8 mouse cellular contexts compared by ENCODE assay signal in the genomic region with DNA sequence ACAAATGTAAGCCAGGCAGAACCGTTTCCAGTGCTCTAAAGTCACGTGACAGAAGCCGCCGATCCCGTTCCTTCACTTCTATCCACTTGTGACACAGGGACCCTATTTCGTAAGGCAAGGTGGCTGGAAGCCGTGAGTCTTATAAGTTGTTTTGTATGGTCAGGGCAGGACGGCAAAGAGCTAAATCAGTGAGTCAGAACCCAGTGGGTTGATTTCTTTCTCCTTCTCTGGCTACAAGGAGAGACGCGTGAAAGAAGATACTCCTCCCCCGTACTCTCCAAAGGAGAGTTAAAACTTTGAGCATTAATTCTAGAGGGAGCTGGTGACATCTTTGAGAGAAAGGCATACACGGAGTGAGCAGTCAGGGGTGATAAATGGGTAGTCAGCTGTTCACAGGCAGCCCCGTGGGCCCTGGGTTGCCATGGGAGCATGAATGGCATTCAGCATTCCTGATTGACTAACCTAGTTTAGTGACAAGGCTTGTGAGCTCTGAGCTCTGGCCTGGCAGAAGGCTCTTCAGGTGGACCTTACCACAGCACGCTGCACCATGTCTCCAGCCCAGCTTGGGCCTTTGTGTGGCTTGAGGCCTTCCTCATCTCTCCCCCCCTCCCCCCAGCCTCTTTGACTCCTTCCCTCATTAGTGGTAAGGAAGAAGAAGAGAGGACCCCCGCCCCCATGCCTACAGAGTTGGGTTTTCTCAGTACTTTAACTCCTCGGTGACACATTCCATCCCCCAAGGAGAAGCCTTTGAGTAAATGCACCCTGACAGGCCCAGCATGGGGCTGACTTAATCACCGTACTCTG.
A peak's percentile ranks its signal among the peaks of the same experiment; 100 is the strongest.
DNase-seq lines count a peak whose midpoint lies in the region; ATAC-seq and TF ChIP-seq lines count a peak whose summit lies in the region.

No protein-coding gene starts in this region.

- 0 out of 2 replicates have a peak overlapping the region, but pooled peaks have one; percentile 15 for H3K9ac ChIP-seq in stomach, embryonic 14.5 days (replicated peaks; ENCODE audit: low read depth, low read length)

- ATAC-seq in stomach, embryonic 14.5 days (ENCODE audit: insufficient number of reproducible peaks, insufficient read depth, low FRiP score, low read depth) = peak; percentile 53; the same call in 1 of the 2 replicates

- 2% methylated on average over 17 of the region's 17 CpGs for WGBS in embryonic facial prominence, embryonic 10.5 days
- WGBS in stomach, embryonic 14.5 days = 7% methylated on average over 17 of the region's 17 CpGs

- H3K4me1 ChIP-seq in embryonic facial prominence, embryonic 10.5 days = peaks cover 70% of the 10 kb centered on the region
- peaks cover 24% of the 10 kb centered on the region; the same call in 1 of the 2 replicates for H3K4me1 ChIP-seq in stomach, embryonic 14.5 days (ENCODE audit: control insufficient read depth, insufficient read depth, low read length)

- DNase-seq in right cerebral cortex, adult 18-20 months = peak; percentile 46
- DNase-seq in right cerebral cortex, postnatal 4 days = no peak
- DNase-seq in embryonic facial prominence, embryonic 10.5 days (ENCODE audit: low spot score) = peak; percentile 77
- peak; percentile 50 to 57 for DNase-seq in heart, postnatal 10 days
- peak; percentile 59 to 60 for DNase-seq in layer of hippocampus, adult 2 months (ENCODE audit: low spot score in 2 of 2)
- peak; percentile 42 to 55 for DNase-seq in lung, postnatal 4 days
- DNase-seq in ovary, postnatal 14 days (ENCODE audit: low spot score) = no peak

- intact Hi-C loops in heart, postnatal 10 days (cut with DNase I) = no loop called here

- peak overlapping the region; percentile 75 for H3K27ac ChIP-seq in embryonic facial prominence, embryonic 10.5 days (replicated peaks)
- peak overlapping the region; percentile 87 for H3K27ac ChIP-seq in layer of hippocampus, adult 2 months
- peak overlapping the region; percentile 41; the same call in 1 of the 2 replicates for H3K27ac ChIP-seq in stomach, embryonic 14.5 days (ENCODE audit: low read length)

- peak overlapping the region; percentile 38 for H3K4me2 ChIP-seq in stomach, embryonic 14.5 days (replicated peaks; ENCODE audit: low read depth, low read length)

- TF ChIP-seq CTCF in layer of hippocampus, adult 2 months (conservative IDR thresholded peaks at IDR 0.05) = no peak

- H3K36me3 ChIP-seq in embryonic facial prominence, embryonic 10.5 days (replicated peaks) = peaks cover under 1% of the 10 kb centered on the region
- H3K36me3 ChIP-seq in stomach, embryonic 14.5 days (ENCODE audit: control insufficient read depth, insufficient read depth, low read length) = no peaks in the 10 kb centered on the region

- peak overlapping the region; percentile 53 for H3K4me3 ChIP-seq in embryonic facial prominence, embryonic 10.5 days
- peak overlapping the region; percentile 49 for H3K4me3 ChIP-seq in layer of hippocampus, adult 2 months
- H3K4me3 ChIP-seq in stomach, embryonic 14.5 days (ENCODE audit: low read depth, low read length) = peak overlapping the region; percentile 8; the same call in 1 of the 2 replicates

- 0 out of 2 replicates have a peak, but pooled peaks cover 4% of the 10 kb centered on the region for H3K27me3 ChIP-seq in embryonic facial prominence, embryonic 10.5 days (replicated peaks; ENCODE audit: low read depth, poor library complexity, severe bottlenecking)
- no peaks in the 10 kb centered on the region for H3K27me3 ChIP-seq in stomach, embryonic 14.5 days (ENCODE audit: control insufficient read depth, insufficient read depth, low read length)

- no peaks in the 10 kb centered on the region for H3K9me3 ChIP-seq in embryonic facial prominence, embryonic 10.5 days
- H3K9me3 ChIP-seq in stomach, embryonic 14.5 days (ENCODE audit: control insufficient read depth, low read depth, low read length) = no peaks in the 10 kb centered on the region

Comparison
In these comparisons a context has a peak if more than half of its experiments do, and no peak if none do; other contexts are left out.
1. DNase-seq: peak in right cerebral cortex, adult 18-20 months (single experiment), embryonic facial prominence, embryonic 10.5 days (single experiment), heart, postnatal 10 days (2 of 2), layer of hippocampus, adult 2 months (2 of 2) and lung, postnatal 4 days (2 of 2); none in right cerebral cortex, postnatal 4 days (single experiment) and ovary, postnatal 14 days (single experiment).
2. Peak in every context shown above with its lines, with median percentiles within 50 percentile points of each other: H3K27ac ChIP-seq and H3K4me3 ChIP-seq.